Mouse (Mus musculus): ENCODE results near the gene Slc8a1.

- TF ChIP-seq POLR2A (IDR thresholded peaks at IDR 0.05; ENCODE audit: low read depth, low read length) (no peak), ZNF384 (IDR thresholded peaks at IDR 0.05; ENCODE audit: low read depth, low read length) (no peak), POLR2AphosphoS2 (IDR thresholded peaks at IDR 0.05; ENCODE audit: low read depth, low read length) (no peak), E2F4 (IDR thresholded peaks at IDR 0.05; ENCODE audit: insufficient replicate concordance, low read depth, low read length) (no peak), EP300 (IDR thresholded peaks at IDR 0.05; ENCODE audit: low read length) (no peak)
Measured at GRCm38 (mm10) chr17:81737779-81738178, 398 bp downstream of the Slc8a1 start.
